Mouse (Mus musculus) heart, postnatal 0 days (tissue): ENCODE data around the gene 3110009E18Rik. TPM values are rescaled to one million over a fixed set of nuclear protein-coding genes. Genes with fewer than 3 reads are reported as not detected.

Source experiments
- ATAC-seq: fragments of 200-750 bp; cut with Nextera tagmentation; 2 replicates; pipeline ENCODE4 v1.8.0; 2017; ENCODE audit warnings: low read depth, moderate number of reproducible peaks, moderate library complexity; ENCODE audit not compliant: insufficient read depth
- DNase-seq: peaks from one replicate; pipeline ENCODE4 v3.0.0-alpha.2; 2016; ENCODE audit warnings: low spot score
- H3K27ac ChIP-seq: fragments of 300-500 bp; sonication (generic); 2 replicates; pipeline ENCODE4 v1.5.1; 2014; ENCODE audit warnings: low read depth, mild to moderate bottlenecking
- H3K27me3 ChIP-seq: fragments of 300-500 bp; sonication (generic); 2 replicates; pipeline ENCODE4 v1.6.1; 2014; ENCODE audit warnings: low read length, mixed read lengths; ENCODE audit not compliant: control insufficient read depth, insufficient read depth
- H3K36me3 ChIP-seq: fragments of 300-500 bp; sonication (generic); replicated peaks from 2 replicates; pipeline ENCODE4 v1.6.1; 2014; ENCODE audit warnings: low read length, mixed read lengths; ENCODE audit not compliant: control insufficient read depth, insufficient read depth
- H3K4me1 ChIP-seq: fragments of 300-500 bp; sonication (generic); 2 replicates; pipeline ENCODE4 v1.6.1; 2014; ENCODE audit warnings: antibody characterized with exemption; ENCODE audit not compliant: control insufficient read depth, insufficient read depth
- H3K4me2 ChIP-seq: fragments of 300-500 bp; sonication (generic); 2 replicates; pipeline ENCODE4 v1.6.1; 2014; ENCODE audit warnings: low read depth, mild to moderate bottlenecking, low read length, moderate library complexity
- H3K4me3 ChIP-seq: fragments of 300-500 bp; sonication (generic); 2 replicates; pipeline ENCODE4 v1.5.1; 2014; ENCODE audit warnings: low read depth, low read length
- H3K9ac ChIP-seq: fragments of 300-500 bp; sonication (generic); replicated peaks from 2 replicates; pipeline ENCODE4 v1.6.1; 2014; ENCODE audit warnings: low read depth, low read length, mixed read lengths
- H3K9me3 ChIP-seq: fragments of 300-500 bp; sonication (generic); replicated peaks from 2 replicates; pipeline ENCODE4 v1.6.1; 2016; ENCODE audit warnings: low read length; ENCODE audit not compliant: control insufficient read depth
- CTCF ChIP-seq: IDR thresholded peaks from 2 replicates; pipeline ENCODE4 v1.5.1; 2016; ENCODE audit warnings: antibody characterized with exemption, control low read depth, low read depth
- EP300 ChIP-seq: IDR thresholded peaks from 2 replicates; pipeline ENCODE4 v1.6.1; 2016; ENCODE audit warnings: antibody characterized with exemption, low read depth
- WGBS: fragments of 180-500 bp; shearing (Covaris S2); extraction: QIAGEN DNeasy Blood & Tissue Kit; methylation state at CpG from one replicate; pipeline ENCODE4 v1.1.7; 2014; 5-methylcytosine and 5-hydroxymethylcytosine counted together
- polyA plus RNA-seq: library from polyadenylated mRNA; unstranded; fragments of >200 nt; fragmentation: Nextera tagmentation; extraction: Ambion mirVana; gene quantifications from 2 replicates; pipeline ENCODE4 v1.2.1, GENCODE M21; 2015
- total RNA-seq: library from RNA; depleted of rRNA; stranded (reverse); fragments of >200 nt; gene quantifications from 2 replicates; pipeline ENCODE4 v1.2.3, GENCODE M21; 2014; ENCODE audit warnings: low replicate concordance

3110009E18Rik gene
- total and polyA plus RNA-seq, 2 experiments from 2014 or later = 11.3 to 11.5 TPM

- H3K27me3 ChIP-seq = no peaks in the 10 kb centered on the region
These were observed 77.2 kb downstream of the 3110009E18Rik start for GRCm38 (mm10) chr1:120198151-120198550.

GRCm38 (mm10) chr1:120198942-120199341 is 78.0 kb downstream of the 3110009E18Rik start:
- Histone ChIP-seq H3K27ac (no peak overlapping the region), H3K9ac (no peak overlapping the region), H3K4me1 (no peaks in the 10 kb centered on the region), H3K4me3 (no peak overlapping the region), H3K27me3 (no peaks in the 10 kb centered on the region), H3K4me2 (no peak overlapping the region), H3K36me3 (no peaks in the 10 kb centered on the region), H3K9me3 (no peaks in the 10 kb centered on the region)
- TF ChIP-seq CTCF (no peak), EP300 (no peak)
- 82% methylated on average over 4 of the region's 4 CpGs for WGBS
- DNase-seq (no peak), ATAC-seq (no peak)

More at GRCm38 (mm10) chr1:120198151-120198550, 77.2 kb downstream of the 3110009E18Rik start:
- DNase-seq (no peak), ATAC-seq (no peak)
- Histone ChIP-seq H3K9me3 (no peaks in the 10 kb centered on the region), H3K4me2 (no peak overlapping the region), H3K9ac (no peak overlapping the region), H3K4me1 (no peaks in the 10 kb centered on the region), H3K4me3 (no peak overlapping the region), H3K36me3 (no peaks in the 10 kb centered on the region), H3K27ac (no peak overlapping the region)
- TF ChIP-seq CTCF (no peak), EP300 (no peak)
- WGBS = 68% methylated on average over 3 of the region's 3 CpGs

- ATAC-seq (no peak), DNase-seq (no peak)
- Histone ChIP-seq H3K9ac (no peak overlapping the region), H3K27me3 (no peaks in the 10 kb centered on the region), H3K9me3 (no peaks in the 10 kb centered on the region), H3K4me2 (no peak overlapping the region), H3K36me3 (no peaks in the 10 kb centered on the region), H3K4me3 (no peak overlapping the region), H3K4me1 (no peaks in the 10 kb centered on the region), H3K27ac (no peak overlapping the region)
- TF ChIP-seq CTCF (no peak), EP300 (no peak)
- 56% methylated on average over 3 of the region's 3 CpGs for WGBS
These were observed 81.6 kb downstream of the 3110009E18Rik start for GRCm38 (mm10) chr1:120202542-120202941.

GRCm38 (mm10) chr1:120203836-120204235 is 82.8 kb downstream of the 3110009E18Rik start:
- WGBS = 67% methylated on average over 5 of the region's 5 CpGs
- no peaks in the 10 kb centered on the region for H3K27me3 ChIP-seq
- H3K36me3 ChIP-seq = no peaks in the 10 kb centered on the region
- H3K9me3 ChIP-seq = no peaks in the 10 kb centered on the region
- no peak overlapping the region for H3K27ac ChIP-seq
- no peak for TF ChIP-seq EP300
- no peak for TF ChIP-seq CTCF
- H3K4me2 ChIP-seq = no peak overlapping the region
- H3K4me3 ChIP-seq = no peak overlapping the region
- DNase-seq (no peak), ATAC-seq (no peak)
- H3K4me1 ChIP-seq = no peaks in the 10 kb centered on the region
- H3K9ac ChIP-seq = no peak overlapping the region

GRCm38 (mm10) chr1:120204834-120205233 is 83.8 kb downstream of the 3110009E18Rik start:
- no peak overlapping the region for H3K27ac ChIP-seq
- no peak for ATAC-seq
- H3K4me2 ChIP-seq = no peak overlapping the region
- no peak overlapping the region for H3K4me3 ChIP-seq
- DNase-seq = no peak
- no peaks in the 10 kb centered on the region for H3K9me3 ChIP-seq
- no peak overlapping the region for H3K9ac ChIP-seq
- WGBS = 50% methylated on average over 1 of the region's 1 CpGs
- TF ChIP-seq EP300 (no peak), CTCF (no peak)
- H3K27me3 ChIP-seq = no peaks in the 10 kb centered on the region
- no peaks in the 10 kb centered on the region for H3K36me3 ChIP-seq
- no peaks in the 10 kb centered on the region for H3K4me1 ChIP-seq

GRCm38 (mm10) chr1:120207568-120207967 is 86.6 kb downstream of the 3110009E18Rik start:
- H3K27me3 ChIP-seq = no peaks in the 10 kb centered on the region
- H3K27ac ChIP-seq = no peak overlapping the region
- TF ChIP-seq CTCF (no peak), EP300 (no peak)
- no peaks in the 10 kb centered on the region for H3K9me3 ChIP-seq
- no peak overlapping the region for H3K9ac ChIP-seq
- DNase-seq (no peak), ATAC-seq (no peak)
- WGBS = 39% methylated on average over 6 of the region's 6 CpGs
- no peaks in the 10 kb centered on the region for H3K36me3 ChIP-seq
- no peak overlapping the region for H3K4me2 ChIP-seq
- H3K4me3 ChIP-seq = no peak overlapping the region
- no peaks in the 10 kb centered on the region for H3K4me1 ChIP-seq
